Mouse (Mus musculus): ENCODE measurements around the gene Prdm1. TPM values are rescaled to one million over a fixed set of nuclear protein-coding genes. Genes with fewer than 3 reads are reported as not detected.

Gene Prdm1
- polyA plus RNA-seq, 1 experiment from 2014 or later = 0.93 TPM

DNA sequence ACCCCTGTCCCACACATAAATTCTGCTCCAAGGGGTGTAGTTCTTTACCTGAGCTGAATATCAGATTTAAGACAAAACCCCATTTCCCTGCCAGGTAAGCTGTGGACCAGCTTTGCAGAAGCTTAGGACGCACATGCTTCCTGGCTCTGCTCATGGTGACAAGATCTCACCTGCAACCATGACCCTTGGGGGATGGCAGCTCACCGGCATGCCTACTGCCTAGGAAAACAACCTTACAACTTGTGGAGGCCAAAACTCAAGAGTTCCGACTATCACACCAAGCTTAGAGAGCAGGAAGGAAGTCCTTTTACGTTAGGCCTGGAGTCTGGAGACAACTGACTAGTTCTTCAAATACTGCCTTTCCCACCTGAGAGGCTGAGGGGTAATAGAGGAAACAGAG is 64.4 kb downstream of the Prdm1 start:
- 89% methylated on average over 4 of the region's 4 CpGs for WGBS
- ATAC-seq (ENCODE audit: low read depth) = no peak
- no peak overlapping the region for H3K4me3 ChIP-seq

GRCm38 (mm10) chr10:44462351-44462750 is 66.0 kb downstream of the Prdm1 start:
- Histone ChIP-seq H3K4me2 (no peak overlapping the region), H3K27me3 (peaks cover 28% of the 10 kb centered on the region), H3K27ac (replicated peaks) (no peak overlapping the region), H3K4me3 (no peak overlapping the region), H3K36me3 (no peaks in the 10 kb centered on the region), H3K9ac (no peak overlapping the region), H3K4me1 (replicated peaks) (peaks cover 24% of the 10 kb centered on the region), H3K9me3 (no peaks in the 10 kb centered on the region)
- 89% methylated on average over 8 of the region's 8 CpGs for WGBS
- ATAC-seq (ENCODE audit: low read depth) = no peak

More for the DNA sequence above, 64.4 kb downstream of the Prdm1 start:
- Histone ChIP-seq H3K9me3 (no peaks in the 10 kb centered on the region), H3K27ac (replicated peaks) (no peak overlapping the region), H3K4me1 (replicated peaks) (peaks cover 10% of the 10 kb centered on the region), H3K36me3 (no peaks in the 10 kb centered on the region), H3K9ac (no peak overlapping the region), H3K4me2 (no peak overlapping the region), H3K27me3 (peaks cover 29% of the 10 kb centered on the region)

DNA sequence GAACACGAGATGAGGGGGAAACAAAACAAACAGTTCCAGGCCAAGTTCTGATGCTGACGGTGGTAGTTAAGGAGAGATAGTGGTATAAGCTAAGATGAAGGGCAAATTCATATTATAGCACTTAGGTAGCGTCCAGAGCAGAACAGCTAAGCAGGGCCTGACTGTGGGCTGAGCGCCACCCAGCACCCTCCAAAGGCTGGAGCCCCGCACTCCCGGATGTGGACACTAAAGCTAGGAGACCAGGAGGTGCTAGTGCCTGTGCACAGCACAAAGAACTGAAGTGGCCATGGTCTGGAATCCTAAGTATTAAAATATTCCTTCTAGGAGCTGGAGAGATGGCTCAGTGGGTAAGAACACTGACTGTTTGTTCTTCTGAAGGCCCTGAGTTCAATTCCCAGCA is 67.2 kb downstream of the Prdm1 start:
- Histone ChIP-seq H3K36me3 (no peaks in the 10 kb centered on the region), H3K4me3 (no peak overlapping the region), H3K27me3 (peaks cover 41% of the 10 kb centered on the region), H3K9me3 (no peaks in the 10 kb centered on the region), H3K27ac (replicated peaks) (no peak overlapping the region), H3K4me1 (replicated peaks) (peaks cover 32% of the 10 kb centered on the region), H3K9ac (no peak overlapping the region), H3K4me2 (no peak overlapping the region)
- 93% methylated on average over 6 of the region's 6 CpGs for WGBS
- ATAC-seq (ENCODE audit: low read depth) = no peak

- ATAC-seq (ENCODE audit: low read depth) = no peak
- 14% methylated on average over 6 of the region's 6 CpGs for WGBS
- H3K36me3 ChIP-seq = no peaks in the 10 kb centered on the region
- no peak overlapping the region for H3K27ac ChIP-seq (replicated peaks)
- peaks cover 48% of the 10 kb centered on the region for H3K27me3 ChIP-seq
- H3K4me2 ChIP-seq = no peak overlapping the region
- H3K4me1 ChIP-seq (replicated peaks) = peaks cover 32% of the 10 kb centered on the region
- H3K9ac ChIP-seq = no peak overlapping the region
- no peaks in the 10 kb centered on the region for H3K9me3 ChIP-seq
- no peak overlapping the region for H3K4me3 ChIP-seq
Measured at GRCm38 (mm10) chr10:44460095-44460810, 68.0 kb downstream of the Prdm1 start.

GRCm38 (mm10) chr10:44459321-44460000 is 68.8 kb downstream of the Prdm1 start:
- Histone ChIP-seq H3K36me3 (no peaks in the 10 kb centered on the region), H3K9ac (no peak overlapping the region), H3K4me2 (peak overlapping the region; percentile 95), H3K27ac (replicated peaks) (no peak overlapping the region), H3K4me1 (replicated peaks) (peaks cover 32% of the 10 kb centered on the region), H3K4me3 (peak overlapping the region; percentile 70), H3K27me3 (peaks cover 48% of the 10 kb centered on the region), H3K9me3 (no peaks in the 10 kb centered on the region)
- peak; percentile 45; the same call in 1 of the 2 replicates for ATAC-seq (ENCODE audit: low read depth)
- 8% methylated on average over 11 of the region's 11 CpGs for WGBS

DNA sequence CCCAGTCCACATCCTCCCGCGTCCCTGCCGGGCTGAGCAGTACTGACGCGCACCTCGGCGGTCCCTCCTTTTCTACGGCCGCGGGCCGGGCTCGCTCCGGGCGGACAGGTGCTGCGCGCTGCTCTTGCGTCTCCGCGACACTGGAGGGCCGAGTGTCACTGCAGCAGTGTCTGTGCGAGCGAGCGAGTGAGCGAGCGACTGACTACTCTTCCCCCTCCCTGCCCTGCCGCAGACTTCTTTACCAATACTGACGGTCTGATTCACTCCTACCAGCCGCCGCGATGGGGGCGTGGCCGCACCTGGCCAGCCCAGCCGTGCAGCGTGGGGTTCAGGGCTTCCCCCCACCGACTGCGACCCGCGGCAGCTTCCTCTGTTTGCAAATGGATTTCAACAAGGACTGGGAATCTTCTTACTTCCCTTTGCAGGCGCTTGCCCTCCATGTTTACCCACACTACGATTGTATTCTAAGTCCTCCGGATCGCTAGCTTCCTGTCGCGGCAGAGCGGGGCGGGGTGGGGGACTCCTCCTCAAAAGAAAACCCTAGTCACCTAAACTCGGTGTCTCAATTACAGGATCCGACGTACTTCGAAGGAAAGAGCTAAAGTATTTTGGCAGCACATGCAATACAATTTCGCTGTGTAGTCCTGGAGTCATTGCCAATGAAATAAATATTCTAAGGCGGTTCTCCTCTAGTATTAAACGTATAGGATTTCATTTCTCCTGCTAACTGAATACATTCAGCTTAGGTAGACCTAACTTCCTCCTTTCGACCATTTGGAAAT is 69.6 kb downstream of the Prdm1 start:
- peak overlapping the region; percentile 69 for H3K9ac ChIP-seq
- H3K27me3 ChIP-seq = peaks cover 44% of the 10 kb centered on the region
- no peaks in the 10 kb centered on the region for H3K9me3 ChIP-seq
- H3K4me1 ChIP-seq (replicated peaks) = peaks cover 32% of the 10 kb centered on the region
- under 1% methylated on average over 54 of the region's 54 CpGs for WGBS
- peak overlapping the region; percentile 70 for H3K4me3 ChIP-seq
- no peaks in the 10 kb centered on the region for H3K36me3 ChIP-seq
- ATAC-seq (ENCODE audit: low read depth) = peak; percentile 91
- H3K27ac ChIP-seq (replicated peaks) = peak overlapping the region; percentile 46; the same call in 1 of the 2 replicates
- H3K4me2 ChIP-seq = peak overlapping the region; percentile 95

- peaks cover 44% of the 10 kb centered on the region for H3K27me3 ChIP-seq
- no peak for ATAC-seq (ENCODE audit: low read depth)
- H3K9ac ChIP-seq = peak overlapping the region; percentile 69
- H3K27ac ChIP-seq (replicated peaks) = 0 out of 2 replicates have a peak overlapping the region, but pooled peaks have one; percentile 46
- H3K9me3 ChIP-seq = no peaks in the 10 kb centered on the region
- H3K4me2 ChIP-seq = peak overlapping the region; percentile 95
- peak overlapping the region; percentile 70 for H3K4me3 ChIP-seq
- 1% methylated on average over 25 of the region's 25 CpGs for WGBS
- H3K4me1 ChIP-seq (replicated peaks) = peaks cover 32% of the 10 kb centered on the region
- H3K36me3 ChIP-seq = no peaks in the 10 kb centered on the region
Measured at GRCm38 (mm10) chr10:44457791-44458533, 70.3 kb downstream of the Prdm1 start.

DNA sequence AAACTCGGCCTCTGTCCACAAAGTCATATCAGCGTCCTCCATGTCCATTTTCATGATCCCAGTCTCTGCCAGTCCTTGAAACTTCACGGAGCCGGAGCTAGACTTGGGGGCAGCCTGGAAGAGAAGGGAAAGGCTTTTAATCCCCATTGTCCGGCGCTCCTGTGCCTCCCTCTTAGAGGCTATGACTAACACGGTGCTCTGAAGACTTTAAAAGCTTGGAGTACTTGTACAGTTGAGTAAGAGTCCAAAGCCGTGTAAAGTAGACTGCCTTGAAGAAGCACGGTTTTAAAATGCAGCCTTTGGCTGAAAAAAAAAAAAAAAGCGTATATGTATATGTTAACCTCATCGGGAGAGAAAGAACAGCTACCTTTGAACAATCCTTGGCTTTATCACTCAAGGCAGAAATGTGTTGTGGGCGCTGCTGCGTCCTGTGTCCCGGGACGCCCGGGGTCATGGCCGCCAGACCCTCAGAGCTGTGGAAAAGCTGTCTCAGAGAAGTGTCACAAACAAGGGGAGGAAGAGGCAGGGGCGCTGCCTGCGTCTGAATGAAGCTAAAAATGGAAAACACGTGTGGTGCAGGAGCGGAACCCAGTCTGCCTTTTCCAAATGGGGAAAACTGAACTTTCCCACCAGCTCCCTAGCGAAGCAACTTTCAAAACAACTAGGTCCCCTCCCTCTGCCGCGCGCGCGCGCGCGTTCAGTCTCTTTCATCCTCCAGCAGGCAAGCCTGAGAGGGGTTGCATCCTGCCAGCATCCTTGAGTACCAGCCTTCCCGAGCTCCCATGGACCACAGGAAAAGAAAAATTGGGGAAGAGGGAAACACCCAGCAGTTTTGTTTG is 71.3 kb downstream of the Prdm1 start:
- no peaks in the 10 kb centered on the region for H3K36me3 ChIP-seq
- peaks cover 32% of the 10 kb centered on the region for H3K4me1 ChIP-seq (replicated peaks)
- no peak overlapping the region for H3K27ac ChIP-seq (replicated peaks)
- H3K27me3 ChIP-seq = peaks cover 44% of the 10 kb centered on the region
- WGBS = 2% methylated on average over 31 of the region's 31 CpGs
- no peak for ATAC-seq (ENCODE audit: low read depth)
- H3K9ac ChIP-seq = no peak overlapping the region
- H3K4me2 ChIP-seq = peak overlapping the region; percentile 95
- no peaks in the 10 kb centered on the region for H3K9me3 ChIP-seq
- peak overlapping the region; percentile 70 for H3K4me3 ChIP-seq

- Histone ChIP-seq H3K4me2 (no peak overlapping the region), H3K27me3 (peaks cover 43% of the 10 kb centered on the region), H3K4me1 (replicated peaks) (peaks cover 31% of the 10 kb centered on the region), H3K9ac (no peak overlapping the region), H3K9me3 (no peaks in the 10 kb centered on the region), H3K36me3 (no peaks in the 10 kb centered on the region), H3K27ac (replicated peaks) (no peak overlapping the region), H3K4me3 (no peak overlapping the region)
- no peak for ATAC-seq (ENCODE audit: low read depth)
- WGBS = 77% methylated on average over 4 of the region's 4 CpGs
Measured at GRCm38 (mm10) chr10:44454753-44455152, 73.5 kb downstream of the Prdm1 start.

GRCm38 (mm10) chr10:44454111-44454510 is 74.2 kb downstream of the Prdm1 start:
- Histone ChIP-seq H3K27ac (replicated peaks) (no peak overlapping the region), H3K36me3 (no peaks in the 10 kb centered on the region), H3K4me2 (no peak overlapping the region), H3K9me3 (no peaks in the 10 kb centered on the region), H3K27me3 (peaks cover 36% of the 10 kb centered on the region), H3K9ac (no peak overlapping the region), H3K4me3 (no peak overlapping the region), H3K4me1 (replicated peaks) (peaks cover 25% of the 10 kb centered on the region)
- ATAC-seq (ENCODE audit: low read depth) = no peak
- WGBS = 72% methylated on average over 2 of the region's 2 CpGs

GRCm38 (mm10) chr10:44450835-44451234 is 77.5 kb downstream of the Prdm1 start:
- no peak for ATAC-seq (ENCODE audit: low read depth)
- WGBS = 94% methylated on average over 2 of the region's 2 CpGs

More at GRCm38 (mm10) chr10:44450835-44451234, 77.5 kb downstream of the Prdm1 start:
- no peak overlapping the region for H3K9ac ChIP-seq
- no peak overlapping the region for H3K27ac ChIP-seq (replicated peaks)
- no peak overlapping the region for H3K4me3 ChIP-seq
- H3K9me3 ChIP-seq = no peaks in the 10 kb centered on the region
- H3K27me3 ChIP-seq = peaks cover 17% of the 10 kb centered on the region
- H3K4me2 ChIP-seq = no peak overlapping the region
- H3K4me1 ChIP-seq (replicated peaks) = no peaks in the 10 kb centered on the region
- H3K36me3 ChIP-seq = no peaks in the 10 kb centered on the region

All from neural tube, embryonic 13.5 days (tissue).